Mouse (Mus musculus) kidney, adult 8-10 months (tissue): Measurements from ENCODE around the gene Capns2.
"Not testable (repeated sequence)": the region's sequence is repeated elsewhere in the genome, so short reads cannot be mapped to it uniquely, and the experiment has no call there.

Source experiments
- DNase-seq, 2 experiments: peaks; one replicate each; pipeline ENCODE4 v3.0.0; 2022

Capns2 gene

GRCm38 (mm10) chr8:92901107-92901506 is at the start of gene Capns2:
Gene Capns2 (plus strand): TSS chr8:92901407.
- no peak for DNase-seq

DNA sequence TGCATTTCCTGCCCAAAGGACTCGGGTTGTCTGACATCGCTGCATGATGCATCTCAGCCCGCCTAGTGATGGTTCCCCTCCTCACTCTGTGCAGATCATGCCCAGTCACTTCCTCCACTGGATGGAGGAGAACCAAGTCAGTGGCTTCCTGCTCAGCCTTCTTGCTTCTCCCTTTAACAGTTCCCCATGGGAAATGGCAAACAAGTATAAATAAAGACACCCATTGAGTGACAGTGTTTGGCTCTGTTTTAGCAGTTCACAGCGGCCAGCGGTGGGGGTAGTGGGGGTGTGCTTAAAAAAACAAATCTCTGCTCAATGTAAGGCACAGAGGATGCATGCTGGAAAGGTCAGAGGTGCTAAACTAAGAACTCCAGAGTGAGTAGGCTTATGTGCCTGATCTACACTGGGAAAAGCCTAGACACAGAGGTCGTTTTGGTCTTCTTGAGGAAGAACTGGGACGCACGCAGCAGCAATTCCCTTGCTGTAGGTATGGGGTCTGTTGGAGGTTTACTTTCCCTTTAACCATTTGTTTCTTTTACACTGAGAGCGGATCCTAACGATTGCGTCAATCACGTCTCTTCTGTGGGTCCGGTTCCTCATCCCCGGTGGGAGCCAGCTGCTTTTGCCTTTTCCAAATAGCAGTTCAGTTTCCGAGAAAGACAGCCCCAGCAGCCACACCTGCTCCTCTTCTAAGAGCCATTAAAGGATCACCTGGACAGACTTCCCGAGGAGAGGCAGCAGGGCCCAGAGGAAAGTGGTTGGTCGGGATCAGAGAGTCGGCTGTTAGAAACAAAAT is 47.8 kb upstream of the Capns2 start:
- no peak for DNase-seq

- DNase-seq, result no peak
Measured at GRCm38 (mm10) chr8:92854673-92855072, 46.5 kb upstream of the Capns2 start.

GRCm38 (mm10) chr8:92855171-92855894 is 45.9 kb upstream of the Capns2 start, which contains the start of gene Lpcat2:
Gene Lpcat2 (plus strand): TSS chr8:92855339.
- DNase-seq, result peak; percentile 41 to 67

DNA sequence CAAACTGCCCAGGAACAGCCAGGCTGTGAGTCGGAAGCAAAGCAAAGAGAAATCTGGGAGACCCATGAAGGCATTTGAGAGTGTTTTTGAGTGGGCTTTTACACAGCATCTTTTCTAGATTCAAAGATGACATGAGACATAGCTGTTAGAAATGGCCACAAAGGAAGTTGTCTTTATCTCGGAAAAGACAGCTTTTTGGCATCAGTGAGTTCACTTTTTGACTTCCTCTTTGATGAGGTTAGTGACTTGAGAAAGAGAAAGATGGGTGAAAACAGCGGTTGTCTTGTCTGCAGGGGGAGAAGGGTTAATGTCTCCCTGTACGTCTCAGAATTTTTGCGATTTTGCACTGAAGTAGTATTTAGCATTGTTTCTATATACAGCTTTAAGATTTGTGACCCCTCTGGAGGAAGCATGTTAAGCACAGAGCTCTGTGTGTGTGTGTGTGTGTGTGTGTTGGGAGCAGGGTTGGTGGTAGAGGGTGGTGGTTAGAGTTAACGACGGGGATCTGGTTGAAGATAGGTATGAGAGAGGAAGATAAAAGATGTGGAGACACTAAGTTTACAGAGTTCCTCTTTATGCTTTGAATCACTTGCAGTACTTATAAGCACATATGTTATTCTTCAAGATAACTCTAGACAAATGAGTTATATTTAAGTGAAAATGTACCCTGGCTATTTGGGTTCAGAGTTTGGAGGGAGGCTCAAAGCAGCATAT is 44.8 kb upstream of the Capns2 start:
- DNase-seq, result no peak

DNA sequence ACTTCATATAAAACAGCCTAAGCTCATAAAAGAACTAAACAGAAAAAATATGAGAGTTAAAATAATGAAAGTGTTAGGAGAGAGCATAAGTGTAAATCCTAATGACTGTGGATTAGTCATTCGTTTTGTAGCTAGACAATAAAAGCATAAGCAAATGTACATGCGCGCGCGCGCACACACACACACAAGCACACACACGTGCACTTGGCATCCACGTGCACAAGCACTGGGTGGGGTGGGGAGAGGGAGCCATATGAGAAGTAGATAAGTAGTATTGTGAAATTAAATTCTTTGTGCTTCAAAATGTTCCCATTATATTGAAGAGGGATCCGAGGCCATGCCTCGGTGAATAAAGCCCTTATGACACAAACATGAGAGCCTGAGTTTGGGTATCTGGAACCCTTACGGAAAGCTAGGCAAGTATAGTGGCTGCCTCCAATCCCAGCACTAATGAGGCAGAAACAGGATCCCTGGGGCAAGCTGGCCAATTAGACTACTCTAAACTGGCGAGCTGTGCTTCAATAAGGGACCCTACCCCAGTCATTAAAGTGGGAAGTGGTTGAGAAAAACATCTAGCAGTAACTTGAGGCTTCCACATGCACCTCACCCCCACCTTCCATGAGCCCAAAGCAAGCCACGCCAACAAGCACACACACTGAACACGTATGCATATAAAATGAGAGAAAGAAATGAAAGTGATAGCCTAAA is 42.6 kb upstream of the Capns2 start:
- no peak for DNase-seq

DNA sequence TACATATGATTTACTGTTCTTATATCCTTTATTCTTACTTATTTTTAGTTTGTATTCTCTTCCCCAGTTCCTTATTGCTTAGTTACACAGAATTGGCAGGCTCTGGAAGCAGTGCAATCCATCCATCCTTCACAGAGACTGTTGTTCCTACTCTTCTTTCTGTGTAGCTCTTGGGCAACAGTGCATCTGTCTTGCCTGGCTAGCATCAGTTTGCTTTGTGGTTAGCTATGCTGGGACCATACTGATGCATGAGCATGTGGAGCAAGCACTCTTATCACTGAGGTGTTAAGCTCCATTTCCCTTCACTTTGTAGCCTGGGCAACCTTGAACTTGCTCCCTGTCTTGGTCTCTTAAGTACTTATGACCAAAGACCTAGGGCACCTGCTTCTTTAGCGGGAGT is 39.2 kb upstream of the Capns2 start:
- DNase-seq, result no peak

GRCm38 (mm10) chr8:92870281-92870680 is 30.9 kb upstream of the Capns2 start:
- no peak for DNase-seq

DNA sequence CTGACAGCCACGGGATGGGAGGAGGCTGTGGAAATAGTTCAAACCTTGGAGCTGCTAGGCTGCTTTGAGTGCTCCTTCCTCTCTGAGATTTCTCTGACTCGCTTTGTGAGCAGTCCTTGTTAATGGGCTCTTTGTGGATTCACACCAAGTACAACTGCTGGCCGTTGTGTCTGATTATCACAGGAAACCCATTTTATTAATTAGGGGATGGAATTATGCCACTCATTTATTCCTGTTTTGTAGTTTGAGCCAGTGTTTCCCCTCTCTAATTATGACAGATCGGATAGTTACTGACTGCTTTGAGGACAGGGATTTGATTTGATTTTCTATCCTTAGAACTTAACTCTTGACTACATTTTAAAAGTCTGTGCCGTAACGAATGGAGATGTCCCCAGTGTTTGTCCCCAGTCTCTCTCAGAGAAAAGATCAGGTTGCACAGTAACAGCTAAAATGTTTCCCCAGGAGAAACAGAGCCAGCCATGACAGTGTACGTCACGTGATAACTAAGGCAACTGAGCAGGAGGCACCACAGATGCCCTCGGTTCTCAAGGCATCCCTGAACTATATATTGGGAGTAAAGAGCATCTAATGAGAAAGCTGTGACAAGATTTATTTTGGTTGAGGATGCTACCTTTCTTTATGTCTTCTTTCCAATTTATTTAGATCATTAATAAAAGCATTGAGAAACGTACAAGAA is 29.0 kb upstream of the Capns2 start:
- DNase-seq, result no peak

- DNase-seq, result no peak
Measured at GRCm38 (mm10) chr8:92875795-92876194, 25.4 kb upstream of the Capns2 start.

- DNase-seq, result no peak
Measured at GRCm38 (mm10) chr8:92881247-92881646, 20.0 kb upstream of the Capns2 start.

DNA sequence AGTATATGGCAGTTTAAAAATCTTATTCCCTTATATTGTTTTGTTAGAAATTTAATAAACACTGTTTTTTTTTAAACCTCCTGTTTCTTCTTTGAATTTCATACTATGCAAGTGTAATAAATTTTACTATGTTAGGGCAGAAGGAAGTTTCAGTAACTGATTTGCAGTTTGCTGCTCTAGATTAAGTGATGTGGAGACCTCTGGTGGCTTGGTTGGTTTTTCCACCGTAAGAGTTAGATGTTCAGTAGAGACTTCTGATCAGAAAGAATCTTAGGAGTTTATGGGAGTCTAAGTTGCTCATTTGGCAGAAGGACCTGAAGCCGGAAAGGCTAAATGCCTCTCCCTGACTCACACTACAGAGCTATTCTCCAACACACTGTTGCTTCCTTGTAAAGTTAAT is 17.4 kb upstream of the Capns2 start:
- peak in 1 of 2 experiments; percentile 9 for DNase-seq

DNA sequence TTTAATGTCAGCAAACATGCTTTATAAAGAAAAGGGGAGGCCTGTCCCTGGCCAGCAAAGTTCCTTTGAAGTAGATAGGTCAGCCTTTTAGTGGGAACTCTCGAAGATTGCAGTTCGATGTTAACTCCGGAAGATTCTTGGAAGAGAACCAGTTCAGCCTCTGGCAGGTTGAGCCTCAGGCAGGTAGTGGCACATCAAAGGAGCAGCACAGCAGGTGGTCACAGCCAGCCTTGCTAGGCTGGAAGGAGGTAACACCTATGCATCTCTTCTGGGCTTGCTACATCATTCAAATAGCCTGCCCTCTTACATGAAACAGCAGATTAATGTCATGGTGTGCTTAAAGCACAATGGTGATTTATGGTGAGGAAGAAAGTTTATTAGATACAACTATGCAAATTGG is 9.0 kb upstream of the Capns2 start:
- not testable (repeated sequence) for DNase-seq

DNA sequence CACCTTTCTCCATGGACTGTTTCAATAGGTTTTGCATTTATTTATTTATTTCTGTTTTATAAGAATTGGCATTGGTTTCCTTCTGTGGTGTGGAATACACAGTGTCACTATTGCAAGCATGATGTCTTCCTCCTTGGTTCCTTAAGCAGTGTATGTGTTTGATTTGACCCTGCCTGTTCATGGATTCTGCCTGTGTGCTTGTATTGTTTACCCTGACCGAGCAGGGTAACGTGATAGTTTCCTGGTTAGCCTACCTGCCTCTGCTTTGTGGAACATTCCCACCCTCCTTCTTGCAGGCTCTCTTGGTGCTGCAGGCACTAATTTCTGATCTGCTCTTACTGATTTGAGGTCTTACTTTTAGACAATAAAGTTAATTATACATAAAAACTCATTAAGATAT is 7.3 kb upstream of the Capns2 start:
- no peak for DNase-seq

GRCm38 (mm10) chr8:92895053-92895452 is 6.2 kb upstream of the Capns2 start:
- DNase-seq, result no peak

- DNase-seq, result no peak
Measured at GRCm38 (mm10) chr8:92896056-92896455, 5.2 kb upstream of the Capns2 start.

DNA sequence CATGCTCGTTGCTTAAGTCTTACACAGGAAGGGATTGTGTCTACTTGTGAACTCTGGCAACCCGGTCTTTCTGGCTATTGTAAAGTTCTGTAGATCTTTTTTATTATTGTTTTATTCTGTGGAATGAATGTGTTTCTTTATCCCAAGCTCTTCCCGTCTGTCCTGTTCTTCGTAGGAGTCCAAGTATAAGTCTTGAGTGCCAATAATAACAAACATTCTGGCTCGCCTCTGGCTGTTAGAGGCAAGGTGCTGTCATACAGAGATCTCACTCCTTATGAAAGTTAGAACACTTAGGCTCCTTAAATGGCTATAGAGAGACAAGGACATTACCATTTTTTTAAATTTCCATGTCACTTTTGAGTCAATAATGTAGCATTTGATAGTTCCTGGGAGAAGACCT is 4.6 kb upstream of the Capns2 start:
- no peak for DNase-seq

DNA sequence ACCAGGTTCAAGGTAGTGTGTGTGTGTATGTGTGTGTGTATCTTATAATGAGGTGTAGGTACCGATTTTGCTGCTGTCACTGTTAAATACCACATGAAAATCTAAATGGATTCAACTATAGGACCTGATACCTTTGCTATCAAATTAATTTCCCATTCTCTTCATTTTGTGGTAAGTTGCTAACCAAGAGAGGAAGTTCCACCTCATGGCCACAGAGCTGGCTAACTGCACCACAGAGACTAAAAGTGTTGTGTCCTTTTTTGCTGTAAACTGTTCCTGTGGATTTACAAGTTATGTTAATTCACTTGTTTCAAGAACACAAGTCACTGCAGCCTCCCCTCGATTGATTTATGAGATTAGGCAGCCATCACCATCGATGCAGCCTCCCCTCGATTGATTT is 3.4 kb upstream of the Capns2 start:
- DNase-seq, result no peak

GRCm38 (mm10) chr8:92899590-92899989 is 1.6 kb upstream of the Capns2 start:
- DNase-seq, result no peak

DNA sequence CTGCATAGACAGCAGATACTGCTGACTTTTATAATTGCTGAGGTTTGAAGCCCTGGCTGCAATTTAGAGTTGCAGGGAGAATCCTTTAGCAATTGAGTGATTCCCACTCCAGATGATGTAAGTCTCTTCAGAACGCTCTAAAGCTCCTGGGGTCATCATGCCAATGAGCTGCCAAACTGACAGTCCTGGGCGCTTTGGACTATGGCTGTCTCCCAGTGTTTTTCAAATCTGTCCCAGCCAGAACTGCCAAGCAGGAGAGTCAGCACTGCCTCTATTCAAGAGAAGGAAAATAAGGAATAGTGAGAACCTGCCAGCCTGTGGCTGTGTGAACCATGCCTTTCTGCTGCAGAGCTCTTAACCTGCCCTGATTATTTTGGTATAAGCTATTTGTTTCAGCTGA is 1.8 kb downstream of the Capns2 start:
- no peak for DNase-seq

GRCm38 (mm10) chr8:92903488-92904135 is 2.4 kb downstream of the Capns2 start:
- no peak for DNase-seq

GRCm38 (mm10) chr8:92906553-92906952 is 5.3 kb downstream of the Capns2 start:
- DNase-seq, result no peak
